Mouse (Mus musculus): ENCODE results near the gene Pdzd4. TPM values are rescaled to one million over a fixed set of nuclear protein-coding genes. Genes with fewer than 3 reads are reported as not detected.
A peak's percentile ranks its signal among the peaks of the same experiment; 100 is the strongest.

Pdzd4 gene
- polyA plus RNA-seq (2015; fragmentation: Nextera tagmentation; extraction: Ambion mirVana): 4.3 and 4.7 TPM in 2 replicates

- WGBS: 17% methylated on average over 75 of the region's 84 CpGs
- H3K27me3 ChIP-seq: no peaks in the 10 kb centered on the region
- H3K4me1 ChIP-seq (replicated peaks): peaks cover 8% of the 10 kb centered on the region
- no peaks in the 10 kb centered on the region for H3K36me3 ChIP-seq
- peak within 1 kb of the TSS; percentile 93 for H3K27ac ChIP-seq
- H3K4me2 ChIP-seq (replicated peaks): peak within 1 kb of the TSS; percentile 65
- H3K9ac ChIP-seq (replicated peaks): peak within 1 kb of the TSS; percentile 87
- H3K4me3 ChIP-seq (replicated peaks): peak within 1 kb of the TSS; percentile 62
- no peaks in the 10 kb centered on the region for H3K9me3 ChIP-seq
- ATAC-seq: peak; percentile 91
Observed at GRCm38 (mm10) chrX:73824185-73825151, at the start of gene Pdzd4. TSS of gene Pdzd4 (minus strand) at chrX:73824969.

DNA sequence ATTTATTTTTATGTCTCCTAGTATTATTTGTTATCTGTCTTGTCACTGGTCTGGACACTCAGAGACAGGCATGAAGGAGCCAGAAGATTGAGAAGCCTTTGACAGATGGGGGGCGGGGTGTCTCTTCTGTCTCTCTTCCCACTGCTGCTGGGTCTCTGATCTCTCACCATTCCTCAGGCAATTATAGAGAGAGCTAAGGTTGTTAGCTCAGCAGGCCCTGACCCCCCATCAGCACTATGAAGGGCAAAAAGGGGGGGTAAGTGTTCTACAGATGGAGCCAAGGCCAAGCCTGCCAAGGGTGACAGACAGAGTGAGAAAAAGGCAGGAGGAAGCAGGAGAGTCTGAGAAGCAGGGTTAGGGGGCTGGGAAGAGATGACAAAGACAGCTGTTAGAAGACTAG lies 47.2 kb upstream of the Pdzd4 start:
- H3K27ac ChIP-seq: peak overlapping the region; percentile 71
- 50% methylated on average over 1 of the region's 1 CpGs for WGBS
- no peak overlapping the region for H3K4me2 ChIP-seq (replicated peaks)
- no peaks in the 10 kb centered on the region for H3K27me3 ChIP-seq
- no peaks in the 10 kb centered on the region for H3K9me3 ChIP-seq
- H3K4me3 ChIP-seq (replicated peaks): no peak overlapping the region
- H3K4me1 ChIP-seq (replicated peaks): peaks cover 68% of the 10 kb centered on the region
- ATAC-seq: peak; percentile 38; the same call in 1 of the 2 replicates
- no peaks in the 10 kb centered on the region for H3K36me3 ChIP-seq
- H3K9ac ChIP-seq (replicated peaks): no peak overlapping the region

DNA sequence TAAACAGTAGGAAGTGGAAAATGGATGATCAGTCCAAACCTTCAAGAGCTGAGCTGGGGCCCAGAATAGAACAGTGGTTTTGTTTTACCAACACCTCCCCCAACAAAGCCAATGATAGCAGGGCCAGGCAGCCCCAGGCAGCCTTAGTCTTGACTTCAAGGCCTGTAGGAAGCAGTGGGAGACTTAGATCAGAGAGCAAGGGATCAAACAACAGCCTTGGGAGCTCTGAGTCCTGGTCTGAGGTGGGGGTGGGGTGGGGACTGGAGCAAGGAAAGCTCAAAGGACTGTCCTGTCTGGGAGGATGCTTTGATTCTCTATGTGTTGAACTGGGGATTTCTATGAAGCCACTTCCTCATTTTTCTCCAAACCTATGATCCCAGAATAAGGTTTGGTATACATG lies 46.7 kb upstream of the Pdzd4 start:
- H3K27me3 ChIP-seq: no peaks in the 10 kb centered on the region
- H3K36me3 ChIP-seq: no peaks in the 10 kb centered on the region
- H3K27ac ChIP-seq: peak overlapping the region; percentile 71
- H3K4me2 ChIP-seq (replicated peaks): no peak overlapping the region
- no peak overlapping the region for H3K4me3 ChIP-seq (replicated peaks)
- no peak overlapping the region for H3K9ac ChIP-seq (replicated peaks)
- no peaks in the 10 kb centered on the region for H3K9me3 ChIP-seq
- H3K4me1 ChIP-seq (replicated peaks): peaks cover 68% of the 10 kb centered on the region
- peak; percentile 55; the same call in 1 of the 2 replicates for ATAC-seq

DNA sequence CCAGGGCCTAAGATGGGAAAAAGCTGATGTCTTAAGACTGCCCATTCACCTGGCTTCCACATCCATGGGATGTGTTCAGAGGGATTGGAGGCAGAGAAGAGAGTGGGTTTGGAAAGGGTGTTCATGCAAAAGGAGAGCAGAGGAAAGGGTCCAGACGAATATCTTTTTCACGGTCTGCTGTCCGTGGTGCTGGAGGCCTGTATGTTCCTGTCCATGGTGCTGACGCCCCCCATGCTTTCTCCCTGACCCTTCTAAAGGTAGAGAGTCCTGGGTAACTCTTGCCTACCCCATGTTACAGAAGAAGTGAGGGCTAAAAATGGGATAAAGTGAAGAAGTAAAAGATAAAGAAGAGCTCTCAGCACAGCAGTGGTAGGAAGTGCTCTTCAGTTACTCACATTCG lies 44.6 kb upstream of the Pdzd4 start:
- WGBS: 19% methylated on average over 5 of the region's 5 CpGs
- Histone ChIP-seq H3K36me3 (peaks cover 6% of the 10 kb centered on the region; the same call in 1 of the 2 replicates), H3K4me3 (replicated peaks) (no peak overlapping the region), H3K4me2 (replicated peaks) (no peak overlapping the region), H3K4me1 (replicated peaks) (peaks cover 71% of the 10 kb centered on the region), H3K9me3 (no peaks in the 10 kb centered on the region), H3K27me3 (no peaks in the 10 kb centered on the region), H3K9ac (replicated peaks) (no peak overlapping the region), H3K27ac (no peak overlapping the region)
- ATAC-seq: no peak

DNA sequence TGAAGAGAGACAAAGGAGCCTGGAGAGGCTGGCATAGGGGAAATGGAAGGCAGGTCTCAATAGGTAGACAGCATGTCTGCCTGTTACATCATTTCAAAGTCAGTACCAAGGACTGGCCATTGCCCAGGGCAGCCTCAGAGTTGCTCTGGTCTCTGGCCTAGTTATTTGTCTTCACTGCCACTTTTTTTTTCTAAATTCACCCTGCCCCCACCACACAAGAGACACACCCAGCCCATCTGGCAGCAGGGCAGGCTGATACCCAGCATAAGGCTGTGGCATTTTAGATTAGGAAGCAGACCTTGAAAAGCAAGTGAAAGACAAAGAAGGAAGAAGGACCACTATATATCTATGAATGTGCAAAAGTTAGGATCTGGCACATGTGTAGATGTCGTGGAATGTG lies 43.1 kb upstream of the Pdzd4 start:
- H3K27me3 ChIP-seq: no peaks in the 10 kb centered on the region
- no peak overlapping the region for H3K9ac ChIP-seq (replicated peaks)
- peak overlapping the region; percentile 79 for H3K27ac ChIP-seq
- H3K9me3 ChIP-seq: no peaks in the 10 kb centered on the region
- ATAC-seq: no peak
- 58% methylated on average over 1 of the region's 1 CpGs for WGBS
- peak overlapping the region; percentile 15; the same call in 1 of the 2 replicates for H3K4me2 ChIP-seq (replicated peaks)
- H3K36me3 ChIP-seq: peaks cover 8% of the 10 kb centered on the region
- no peak overlapping the region for H3K4me3 ChIP-seq (replicated peaks)
- H3K4me1 ChIP-seq (replicated peaks): peaks cover 74% of the 10 kb centered on the region

GRCm38 (mm10) chrX:73867256-73867655 lies 42.5 kb upstream of the Pdzd4 start:
- 0 out of 2 replicates have a peak, but pooled peaks have one; percentile 7 for ATAC-seq
- H3K27ac ChIP-seq: peak overlapping the region; percentile 79
- H3K27me3 ChIP-seq: no peaks in the 10 kb centered on the region
- no peak overlapping the region for H3K4me3 ChIP-seq (replicated peaks)
- peaks cover 14% of the 10 kb centered on the region for H3K36me3 ChIP-seq
- H3K9me3 ChIP-seq: no peaks in the 10 kb centered on the region
- H3K9ac ChIP-seq (replicated peaks): no peak overlapping the region
- H3K4me2 ChIP-seq (replicated peaks): peak overlapping the region; percentile 15; the same call in 1 of the 2 replicates
- WGBS: 31% methylated on average over 3 of the region's 3 CpGs
- H3K4me1 ChIP-seq (replicated peaks): peaks cover 68% of the 10 kb centered on the region

- H3K4me1 ChIP-seq (replicated peaks): peaks cover 50% of the 10 kb centered on the region
- H3K27ac ChIP-seq: peak overlapping the region; percentile 83
- WGBS: 38% methylated on average over 3 of the region's 3 CpGs
- no peaks in the 10 kb centered on the region for H3K27me3 ChIP-seq
- no peak overlapping the region for H3K4me3 ChIP-seq (replicated peaks)
- peaks cover 36% of the 10 kb centered on the region for H3K36me3 ChIP-seq
- peak; percentile 80 for ATAC-seq
- no peak overlapping the region for H3K9ac ChIP-seq (replicated peaks)
- H3K9me3 ChIP-seq: no peaks in the 10 kb centered on the region
- H3K4me2 ChIP-seq (replicated peaks): peak overlapping the region; percentile 30; the same call in 1 of the 2 replicates
Observed at GRCm38 (mm10) chrX:73864692-73865091, 39.9 kb upstream of the Pdzd4 start.

DNA sequence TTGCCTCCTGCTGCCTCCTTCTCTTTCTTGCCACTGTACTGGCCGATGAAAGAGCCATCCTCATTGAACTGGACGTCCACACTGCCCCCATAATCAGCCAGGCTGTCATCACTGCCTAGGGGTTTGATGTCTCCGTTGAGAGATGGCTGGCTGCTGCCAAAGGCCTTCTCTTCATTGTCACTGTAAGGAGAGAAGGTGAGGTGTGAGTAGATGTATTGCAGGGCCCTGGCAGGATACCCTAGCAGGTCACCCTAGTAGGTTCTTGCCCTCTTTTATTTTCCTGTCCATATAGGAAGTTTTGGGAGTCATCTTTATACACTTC lies 30.3 kb upstream of the Pdzd4 start:
- H3K27me3 ChIP-seq: no peaks in the 10 kb centered on the region
- peaks cover 38% of the 10 kb centered on the region for H3K36me3 ChIP-seq
- WGBS: 84% methylated on average over 3 of the region's 3 CpGs
- ATAC-seq: no peak
- no peak overlapping the region for H3K4me2 ChIP-seq (replicated peaks)
- H3K9me3 ChIP-seq: no peaks in the 10 kb centered on the region
- H3K4me3 ChIP-seq (replicated peaks): no peak overlapping the region
- no peak overlapping the region for H3K27ac ChIP-seq
- H3K4me1 ChIP-seq (replicated peaks): no peaks in the 10 kb centered on the region
- H3K9ac ChIP-seq (replicated peaks): no peak overlapping the region

GRCm38 (mm10) chrX:73854326-73855086 lies 29.7 kb upstream of the Pdzd4 start:
- no peaks in the 10 kb centered on the region for H3K27me3 ChIP-seq
- H3K4me3 ChIP-seq (replicated peaks): no peak overlapping the region
- H3K4me2 ChIP-seq (replicated peaks): no peak overlapping the region
- 84% methylated on average over 9 of the region's 9 CpGs for WGBS
- no peaks in the 10 kb centered on the region for H3K4me1 ChIP-seq (replicated peaks)
- H3K27ac ChIP-seq: no peak overlapping the region
- no peaks in the 10 kb centered on the region for H3K9me3 ChIP-seq
- no peak overlapping the region for H3K9ac ChIP-seq (replicated peaks)
- peaks cover 33% of the 10 kb centered on the region for H3K36me3 ChIP-seq
- no peak for ATAC-seq

DNA sequence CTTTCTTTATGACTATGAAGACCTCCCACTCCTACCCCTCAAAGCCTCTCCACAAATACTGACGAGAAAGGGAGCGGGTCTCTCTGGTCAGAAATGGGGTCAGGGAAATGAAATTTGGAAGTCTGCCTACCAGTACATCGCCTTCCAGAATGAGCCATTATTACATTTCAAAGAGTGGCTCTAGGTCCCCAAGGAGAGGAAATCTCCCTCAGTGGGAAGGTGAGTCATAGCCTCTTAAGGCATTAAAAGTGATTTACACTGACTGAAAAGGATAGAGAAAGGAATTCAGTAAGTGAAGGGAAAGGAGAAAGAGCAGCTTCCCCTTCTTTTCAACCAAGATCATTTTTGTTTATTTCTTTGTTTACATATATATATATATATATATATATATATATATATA lies 11.9 kb upstream of the Pdzd4 start:
- no peak for ATAC-seq
- no peaks in the 10 kb centered on the region for H3K4me1 ChIP-seq (replicated peaks)
- H3K27me3 ChIP-seq: no peaks in the 10 kb centered on the region
- H3K9me3 ChIP-seq: no peaks in the 10 kb centered on the region
- no peaks in the 10 kb centered on the region for H3K36me3 ChIP-seq
- no peak overlapping the region for H3K4me3 ChIP-seq (replicated peaks)
- H3K27ac ChIP-seq: no peak overlapping the region
- 85% methylated on average over 3 of the region's 3 CpGs for WGBS
- no peak overlapping the region for H3K4me2 ChIP-seq (replicated peaks)
- no peak overlapping the region for H3K9ac ChIP-seq (replicated peaks)

- Histone ChIP-seq H3K27ac (no peak overlapping the region), H3K9ac (replicated peaks) (no peak overlapping the region), H3K4me1 (replicated peaks) (no peaks in the 10 kb centered on the region), H3K4me2 (replicated peaks) (no peak overlapping the region), H3K9me3 (no peaks in the 10 kb centered on the region), H3K4me3 (replicated peaks) (no peak overlapping the region), H3K27me3 (no peaks in the 10 kb centered on the region), H3K36me3 (no peaks in the 10 kb centered on the region)
- no peak for ATAC-seq
- WGBS: 95% methylated on average over 1 of the region's 1 CpGs
Observed at GRCm38 (mm10) chrX:73835731-73836130, 11.0 kb upstream of the Pdzd4 start.

GRCm38 (mm10) chrX:73823747-73824146 lies 1.0 kb downstream of the Pdzd4 start:
- H3K36me3 ChIP-seq: no peaks in the 10 kb centered on the region
- H3K27me3 ChIP-seq: no peaks in the 10 kb centered on the region
- peak; percentile 31 for ATAC-seq
- H3K4me3 ChIP-seq (replicated peaks): peak overlapping the region; percentile 62
- 18% methylated on average over 17 of the region's 17 CpGs for WGBS
- H3K4me2 ChIP-seq (replicated peaks): peak overlapping the region; percentile 65
- H3K9me3 ChIP-seq: no peaks in the 10 kb centered on the region
- peaks cover 8% of the 10 kb centered on the region for H3K4me1 ChIP-seq (replicated peaks)
- peak overlapping the region; percentile 87 for H3K9ac ChIP-seq (replicated peaks)
- H3K27ac ChIP-seq: peak overlapping the region; percentile 93

Measured in midbrain, embryonic 13.5 days (tissue).